Mouse (Mus musculus) cerebellum, postnatal 10 days (tissue): ENCODE results near the gene Bmp2.

Source experiments
- DNase-seq, 2 experiments: peaks; one replicate each; pipeline ENCODE4 v3.0.0; 2021; ENCODE audit warnings: mixed read lengths in 2 of 2

The Bmp2 gene

GRCm38 (mm10) chr2:133565995-133566710, 14.2 kb downstream of the Bmp2 start:
- DNase-seq, result peak in 1 of 2 experiments; percentile 49

- DNase-seq, result peak; percentile 68 to 70
Observed at GRCm38 (mm10) chr2:133591562-133592255, 39.8 kb downstream of the Bmp2 start.
